24 mouse cellular contexts compared by ENCODE assay signal in genomic region chr9:120210865-120211264, GRCm38 (mm10).
A peak's percentile ranks its signal among the peaks of the same experiment; 100 is the strongest.
DNase-seq lines count a peak whose midpoint lies in the region; ATAC-seq lines count a peak whose summit lies in the region.
"Had no signal": no experiment of that assay in that cellular context is flagged by ENCODE, and none has a peak within 500 bp of the region (broad histone marks: within the 10 kb centered on the region; RNA-seq: fewer than 3 reads in every experiment).

No protein-coding gene starts in this region.

- 0 out of 2 replicates have a peak overlapping the region, but pooled peaks have one; percentile 6 for H3K27ac ChIP-seq in heart, embryonic 13.5 days (replicated peaks)
- H3K27ac ChIP-seq in heart, embryonic 16.5 days (ENCODE audit: low read length) = 0 out of 2 replicates have a peak overlapping the region, but pooled peaks have one; percentile 32
- H3K27ac ChIP-seq in heart, embryonic 12.5 days (ENCODE audit: poor library complexity, severe bottlenecking) = no peak overlapping the region
- 0 out of 2 replicates have a peak overlapping the region, but pooled peaks have one; percentile 28 for H3K27ac ChIP-seq in neural tube, embryonic 13.5 days (replicated peaks)
- no peak overlapping the region for H3K27ac ChIP-seq in neural tube, embryonic 15.5 days (replicated peaks)
- H3K27ac ChIP-seq: forebrain, embryonic 10.5 days; forebrain, embryonic 13.5 days; heart, embryonic 10.5 days; hindbrain, embryonic 10.5 days; hindbrain, embryonic 15.5 days had no signal

- no peak for ATAC-seq in heart, embryonic 13.5 days (ENCODE audit: extremely low read depth, insufficient number of reproducible peaks, low FRiP score, low TSS enrichment)
- peak; percentile 56; the same call in 1 of the 2 replicates for ATAC-seq in heart, embryonic 16.5 days (replicated peaks; ENCODE audit: extremely low read depth, insufficient read depth, low FRiP score)
- no peak for ATAC-seq in heart, embryonic 12.5 days (ENCODE audit: insufficient number of reproducible peaks, low FRiP score)
- ATAC-seq in neural tube, embryonic 13.5 days (ENCODE audit: low read depth) = no peak
- ATAC-seq in neural tube, embryonic 15.5 days (ENCODE audit: low FRiP score) = no peak
- no peak for ATAC-seq in megakaryocyte progenitor cell, adult 5-6 weeks (replicated peaks; ENCODE audit: poor library complexity)
- ATAC-seq: activated CD4-positive, CD25-positive, alpha-beta regulatory T cell, adult 4 months; CD4-positive, CD25-positive, alpha-beta regulatory T cell, adult 4 months; forebrain, embryonic 13.5 days; forebrain, embryonic 16.5 days; intestine, postnatal 0 days had no signal

- intact Hi-C loops in heart, postnatal 25 days (cut with DNase I) = no loop called here

- H3K9ac ChIP-seq in heart, embryonic 13.5 days = no peak overlapping the region
- H3K9ac ChIP-seq in heart, embryonic 16.5 days (ENCODE audit: low read length) = no peak overlapping the region
- H3K9ac ChIP-seq in heart, embryonic 12.5 days = no peak overlapping the region
- H3K9ac ChIP-seq in neural tube, embryonic 13.5 days = no peak overlapping the region
- H3K9ac ChIP-seq in neural tube, embryonic 15.5 days (replicated peaks) = no peak overlapping the region
- H3K9ac ChIP-seq: forebrain, embryonic 13.5 days; hindbrain, embryonic 15.5 days had no signal

- no peaks in the 10 kb centered on the region for H3K27me3 ChIP-seq in heart, embryonic 13.5 days (replicated peaks)
- no peaks in the 10 kb centered on the region for H3K27me3 ChIP-seq in heart, embryonic 16.5 days (ENCODE audit: control insufficient read depth, insufficient read depth, low read length)
- H3K27me3 ChIP-seq in heart, embryonic 12.5 days (replicated peaks) = no peaks in the 10 kb centered on the region
- H3K27me3 ChIP-seq in neural tube, embryonic 13.5 days = no peaks in the 10 kb centered on the region
- H3K27me3 ChIP-seq in neural tube, embryonic 15.5 days (replicated peaks) = no peaks in the 10 kb centered on the region
- H3K27me3 ChIP-seq: forebrain, embryonic 13.5 days; hindbrain, embryonic 15.5 days had no signal

- peaks cover 22% of the 10 kb centered on the region for H3K4me1 ChIP-seq in heart, embryonic 13.5 days
- peaks cover 15% of the 10 kb centered on the region for H3K4me1 ChIP-seq in heart, embryonic 16.5 days (ENCODE audit: control insufficient read depth, insufficient read depth, low read length)
- peaks cover 18% of the 10 kb centered on the region; the same call in 1 of the 2 replicates for H3K4me1 ChIP-seq in heart, embryonic 12.5 days (replicated peaks)
- peaks cover 20% of the 10 kb centered on the region for H3K4me1 ChIP-seq in neural tube, embryonic 13.5 days (replicated peaks)
- peaks cover 19% of the 10 kb centered on the region; the same call in 1 of the 2 replicates for H3K4me1 ChIP-seq in neural tube, embryonic 15.5 days
- H3K4me1 ChIP-seq: forebrain, embryonic 10.5 days; hindbrain, embryonic 10.5 days had no signal

- H3K4me2 ChIP-seq in heart, embryonic 13.5 days = no peak overlapping the region
- H3K4me2 ChIP-seq in heart, embryonic 16.5 days (ENCODE audit: low read depth, low read length) = no peak overlapping the region
- H3K4me2 ChIP-seq in heart, embryonic 12.5 days = no peak overlapping the region
- H3K4me2 ChIP-seq in neural tube, embryonic 13.5 days = no peak overlapping the region
- H3K4me2 ChIP-seq in neural tube, embryonic 15.5 days = no peak overlapping the region
- H3K4me2 ChIP-seq: forebrain, embryonic 13.5 days; hindbrain, embryonic 15.5 days had no signal

- H3K4me3 ChIP-seq in heart, embryonic 13.5 days = no peak overlapping the region
- no peak overlapping the region for H3K4me3 ChIP-seq in heart, embryonic 16.5 days (ENCODE audit: low read length)
- no peak overlapping the region for H3K4me3 ChIP-seq in heart, embryonic 12.5 days
- no peak overlapping the region for H3K4me3 ChIP-seq in neural tube, embryonic 13.5 days
- H3K4me3 ChIP-seq in neural tube, embryonic 15.5 days (replicated peaks) = no peak overlapping the region
- H3K4me3 ChIP-seq: forebrain, embryonic 10.5 days; forebrain, embryonic 13.5 days; heart, embryonic 10.5 days; hindbrain, embryonic 10.5 days; hindbrain, embryonic 15.5 days had no signal

- no peaks in the 10 kb centered on the region for H3K9me3 ChIP-seq in heart, embryonic 13.5 days
- H3K9me3 ChIP-seq in heart, embryonic 16.5 days (replicated peaks; ENCODE audit: control insufficient read depth, low read length) = no peaks in the 10 kb centered on the region; the same call in 1 of the 2 replicates
- H3K9me3 ChIP-seq in heart, embryonic 12.5 days (replicated peaks) = no peaks in the 10 kb centered on the region
- H3K9me3 ChIP-seq in neural tube, embryonic 13.5 days = no peaks in the 10 kb centered on the region
- no peaks in the 10 kb centered on the region for H3K9me3 ChIP-seq in neural tube, embryonic 15.5 days (replicated peaks)
- H3K9me3 ChIP-seq: forebrain, embryonic 10.5 days; forebrain, embryonic 13.5 days; heart, embryonic 10.5 days; hindbrain, embryonic 10.5 days; hindbrain, embryonic 15.5 days had no signal

- H3K36me3 ChIP-seq in heart, embryonic 13.5 days = no peaks in the 10 kb centered on the region
- no peaks in the 10 kb centered on the region for H3K36me3 ChIP-seq in heart, embryonic 16.5 days (ENCODE audit: control insufficient read depth, insufficient read depth)
- no peaks in the 10 kb centered on the region for H3K36me3 ChIP-seq in heart, embryonic 12.5 days
- H3K36me3 ChIP-seq in neural tube, embryonic 13.5 days = no peaks in the 10 kb centered on the region
- no peaks in the 10 kb centered on the region for H3K36me3 ChIP-seq in neural tube, embryonic 15.5 days
- H3K36me3 ChIP-seq: forebrain, embryonic 10.5 days; heart, embryonic 10.5 days; hindbrain, embryonic 10.5 days; hindbrain, embryonic 15.5 days had no signal

- 42% methylated on average over 4 of the region's 4 CpGs for whole genome bisulfite sequencing in heart, embryonic 13.5 days
- WGBS in heart, embryonic 16.5 days = 38% methylated on average over 4 of the region's 4 CpGs
- 53% methylated on average over 4 of the region's 4 CpGs for WGBS in heart, embryonic 12.5 days
- 75% methylated on average over 4 of the region's 4 CpGs for WGBS in neural tube, embryonic 13.5 days
- WGBS in neural tube, embryonic 15.5 days = 73% methylated on average over 4 of the region's 4 CpGs

- no peak for DNase-seq in heart, postnatal 25 days (ENCODE audit: low spot score)
- DNase-seq: adrenal gland, adult 8-10 months; adrenal gland, postnatal 25 days; cerebellum, adult 18-20 months; cerebellum, adult 9-10 months; cerebellum, postnatal 14 days; gastrocnemius, postnatal 10 days; gastrocnemius, postnatal 36 days; kidney, adult 2 months had no signal

Comparison
In these comparisons a context has a peak if more than half of its experiments do, and no peak if none do; other contexts are left out.
1. H3K27ac ChIP-seq: peak in heart, embryonic 13.5 days (single experiment), heart, embryonic 16.5 days (single experiment) and neural tube, embryonic 13.5 days (single experiment); none in heart, embryonic 12.5 days (single experiment) and neural tube, embryonic 15.5 days (single experiment).